Mouse (Mus musculus) midbrain, embryonic 12.5 days (tissue): ENCODE data around the gene Olfr98. TPM values are rescaled to one million over a fixed set of nuclear protein-coding genes. Genes with fewer than 3 reads are reported as not detected.
"Not testable (repeated sequence)": the region's sequence is repeated elsewhere in the genome, so short reads cannot be mapped to it uniquely, and the experiment has no call there.

Experiments used
- ATAC-seq: fragments of 200-750 bp; cut with Nextera tagmentation; 2 replicates; pipeline ENCODE4 v1.8.0; 2017; ENCODE audit warnings: low read depth, moderate TSS enrichment, moderate library complexity; ENCODE audit not compliant: low FRiP score
- H3K27ac ChIP-seq: fragments of 300-500 bp; sonication (generic); replicated peaks from 2 replicates; pipeline ENCODE4 v1.5.1; 2016; ENCODE audit warnings: mild to moderate bottlenecking
- H3K27me3 ChIP-seq: fragments of 300-500 bp; sonication (generic); 2 replicates; pipeline ENCODE4 v1.6.1; 2016; ENCODE audit warnings: mild to moderate bottlenecking
- H3K36me3 ChIP-seq: fragments of 300-500 bp; sonication (generic); 2 replicates; pipeline ENCODE4 v1.6.1; 2016
- H3K4me1 ChIP-seq: fragments of 300-500 bp; sonication (generic); 2 replicates; pipeline ENCODE4 v1.6.1; 2016
- H3K4me2 ChIP-seq: fragments of 300-500 bp; sonication (generic); replicated peaks from 2 replicates; pipeline ENCODE4 v1.6.1; 2016; ENCODE audit warnings: mild to moderate bottlenecking, moderate library complexity
- H3K4me3 ChIP-seq: fragments of 300-500 bp; sonication (generic); 2 replicates; pipeline ENCODE4 v1.5.1; 2016; ENCODE audit warnings: mild to moderate bottlenecking
- H3K9ac ChIP-seq: fragments of 300-500 bp; sonication (generic); replicated peaks from 2 replicates; pipeline ENCODE4 v1.6.1; 2016; ENCODE audit warnings: mild to moderate bottlenecking, moderate library complexity
- H3K9me3 ChIP-seq: fragments of 300-500 bp; sonication (generic); 2 replicates; pipeline ENCODE4 v1.6.1; 2016; ENCODE audit warnings: mild to moderate bottlenecking
- WGBS: fragments of 180-500 bp; shearing (Covaris S2); methylation state at CpG from one replicate; pipeline ENCODE4 v1.1.7; 2016; 5-methylcytosine and 5-hydroxymethylcytosine counted together
- polyA plus RNA-seq: library from polyadenylated mRNA; unstranded; fragments of >200 nt; fragmentation: Nextera tagmentation; extraction: Ambion mirVana; gene quantifications from 2 replicates; pipeline ENCODE4 v1.2.1, GENCODE M21; 2016

Gene Olfr98
- polyA plus RNA-seq, 1 experiment from 2014 or later: not detected

- H3K4me2 ChIP-seq: no peak overlapping the region
- no peaks in the 10 kb centered on the region for H3K27me3 ChIP-seq
- no peaks in the 10 kb centered on the region for H3K36me3 ChIP-seq
- no peak overlapping the region for H3K4me3 ChIP-seq
- no peak overlapping the region for H3K27ac ChIP-seq
- ATAC-seq: no peak
- no peak overlapping the region for H3K9ac ChIP-seq
- H3K4me1 ChIP-seq: no peaks in the 10 kb centered on the region
- H3K9me3 ChIP-seq: no peaks in the 10 kb centered on the region
- 37% methylated on average over 5 of the region's 5 CpGs for WGBS
Measured at GRCm38 (mm10) chr17:37246715-37247114, 16.8 kb downstream of the Olfr98 start.

GRCm38 (mm10) chr17:37242198-37242597 is 21.4 kb downstream of the Olfr98 start:
- no peak overlapping the region for H3K9ac ChIP-seq
- H3K9me3 ChIP-seq: no peaks in the 10 kb centered on the region
- no peaks in the 10 kb centered on the region for H3K36me3 ChIP-seq
- H3K4me3 ChIP-seq: no peak overlapping the region
- no peak for ATAC-seq
- H3K27ac ChIP-seq: no peak overlapping the region
- no peaks in the 10 kb centered on the region for H3K4me1 ChIP-seq
- no peaks in the 10 kb centered on the region for H3K27me3 ChIP-seq
- WGBS: 52% methylated on average over 3 of the region's 3 CpGs
- H3K4me2 ChIP-seq: no peak overlapping the region

GRCm38 (mm10) chr17:37237230-37237629 is 26.3 kb downstream of the Olfr98 start, which contains the start of gene Olfr97:
TSS of gene Olfr97 (minus strand) at chr17:37237330.
- not testable (repeated sequence) for H3K4me1 ChIP-seq, H3K4me3 ChIP-seq, H3K27ac ChIP-seq, H3K27me3 ChIP-seq, H3K4me2 ChIP-seq, H3K36me3 ChIP-seq, H3K9me3 ChIP-seq, ATAC-seq, H3K9ac ChIP-seq
- 94% methylated on average over 2 of the region's 2 CpGs for WGBS

GRCm38 (mm10) chr17:37221879-37222278 is 41.7 kb downstream of the Olfr98 start:
- H3K4me2 ChIP-seq: no peak overlapping the region
- no peak overlapping the region for H3K9ac ChIP-seq
- no peaks in the 10 kb centered on the region for H3K9me3 ChIP-seq
- no peak for ATAC-seq
- no peak overlapping the region for H3K27ac ChIP-seq
- H3K4me3 ChIP-seq: no peak overlapping the region
- 32% methylated on average over 1 of the region's 1 CpGs for WGBS
- no peaks in the 10 kb centered on the region for H3K27me3 ChIP-seq
- H3K4me1 ChIP-seq: no peaks in the 10 kb centered on the region
- no peaks in the 10 kb centered on the region for H3K36me3 ChIP-seq

- Histone ChIP-seq H3K4me1 (no peaks in the 10 kb centered on the region), H3K4me3 (no peak within 1 kb of the TSS), H3K9ac (no peak within 1 kb of the TSS), H3K27ac (no peak within 1 kb of the TSS), H3K4me2 (no peak within 1 kb of the TSS), H3K9me3 (no peaks in the 10 kb centered on the region), H3K36me3 (no peaks in the 10 kb centered on the region), H3K27me3 (no peaks in the 10 kb centered on the region)
- 63% methylated on average over 4 of the region's 4 CpGs for WGBS
- ATAC-seq: no peak
Measured at GRCm38 (mm10) chr17:37219846-37220245, 43.7 kb downstream of the Olfr98 start, which contains the start of gene Olfr96. TSS of gene Olfr96 (plus strand) at chr17:37220146.

- H3K4me3 ChIP-seq: no peak overlapping the region
- WGBS: 85% methylated on average over 3 of the region's 3 CpGs
- H3K27me3 ChIP-seq: no peaks in the 10 kb centered on the region
- no peak overlapping the region for H3K4me2 ChIP-seq
- H3K9me3 ChIP-seq: no peaks in the 10 kb centered on the region
- no peak overlapping the region for H3K9ac ChIP-seq
- no peaks in the 10 kb centered on the region for H3K36me3 ChIP-seq
- no peak overlapping the region for H3K27ac ChIP-seq
- no peaks in the 10 kb centered on the region for H3K4me1 ChIP-seq
- no peak for ATAC-seq
Measured at GRCm38 (mm10) chr17:37218486-37218885, 45.1 kb downstream of the Olfr98 start.

- WGBS: 77% methylated on average over 3 of the region's 3 CpGs
- H3K9ac ChIP-seq: no peak within 1 kb of the TSS
- no peaks in the 10 kb centered on the region for H3K9me3 ChIP-seq
Measured at GRCm38 (mm10) chr17:37213018-37213417, 50.5 kb downstream of the Olfr98 start, which contains the start of gene Olfr95. TSS of gene Olfr95 (minus strand) at chr17:37213118.

More at GRCm38 (mm10) chr17:37213018-37213417, 50.5 kb downstream of the Olfr98 start, which contains the start of gene Olfr95:
- Histone ChIP-seq H3K27me3 (peaks cover 17% of the 10 kb centered on the region), H3K4me2 (no peak within 1 kb of the TSS), H3K27ac (no peak within 1 kb of the TSS), H3K36me3 (no peaks in the 10 kb centered on the region), H3K4me3 (no peak within 1 kb of the TSS), H3K4me1 (peaks cover 7% of the 10 kb centered on the region; the same call in 1 of the 2 replicates)
- no peak for ATAC-seq

Other genes with a start within 250 kb of the Olfr98 start
- 0.68 and 0.96 TPM in 2 replicates for gene Mog, start 240.4 kb downstream of the Olfr98 start, polyA plus RNA-seq
- gene Gabbr1, start 217.8 kb downstream of the Olfr98 start, polyA plus RNA-seq: 33.4 and 35.9 TPM in 2 replicates
- gene Olfr90, start 175.2 kb downstream of the Olfr98 start, polyA plus RNA-seq: 0.14 TPM in 1 of 2 replicates, not detected in the other
- not detected in 2 replicates for gene Olfr91, start 165.5 kb downstream of the Olfr98 start, polyA plus RNA-seq
- not detected in 2 replicates for gene Olfr92, start 143.7 kb downstream of the Olfr98 start, polyA plus RNA-seq
- gene Olfr93, start 102.3 kb downstream of the Olfr98 start, polyA plus RNA-seq: not detected in 2 replicates
- gene Ubd, start 69.9 kb downstream of the Olfr98 start, polyA plus RNA-seq: not detected in 2 replicates
- not detected in 2 replicates for gene Olfr94, start 62.8 kb downstream of the Olfr98 start, polyA plus RNA-seq
- gene Olfr95, start 50.6 kb downstream of the Olfr98 start, polyA plus RNA-seq: not detected in 2 replicates
- gene Olfr96, start 43.6 kb downstream of the Olfr98 start, polyA plus RNA-seq: not detected in 2 replicates
- not detected in 2 replicates for gene Olfr97, start 26.4 kb downstream of the Olfr98 start, polyA plus RNA-seq
- 0.99 and 1.6 TPM in 2 replicates for gene H2-M3, start 6.5 kb upstream of the Olfr98 start, polyA plus RNA-seq
- not detected in 2 replicates for gene Olfr99, start 19.7 kb upstream of the Olfr98 start, polyA plus RNA-seq
- gene Olfr101, start 40.6 kb upstream of the Olfr98 start, polyA plus RNA-seq: not detected in 2 replicates
- gene Olfr102, start 53.3 kb upstream of the Olfr98 start, polyA plus RNA-seq: not detected in 2 replicates
- gene Olfr103, start 75.9 kb upstream of the Olfr98 start, polyA plus RNA-seq: not detected in 2 replicates
- not detected in 2 replicates for gene Olfr104-ps, start 95.8 kb upstream of the Olfr98 start, polyA plus RNA-seq
- not detected in 2 replicates for gene Olfr105-ps, start 115.3 kb upstream of the Olfr98 start, polyA plus RNA-seq
- not detected in 2 replicates for gene Olfr106-ps, start 126.6 kb upstream of the Olfr98 start, polyA plus RNA-seq
- not detected in 2 replicates for gene Olfr107, start 135.5 kb upstream of the Olfr98 start, polyA plus RNA-seq
- not detected in 2 replicates for gene Olfr108, start 181.7 kb upstream of the Olfr98 start, polyA plus RNA-seq
- not detected in 2 replicates for gene Olfr109, start 195.2 kb upstream of the Olfr98 start, polyA plus RNA-seq
- not detected in 2 replicates for gene H2-M2, start 219.8 kb upstream of the Olfr98 start, polyA plus RNA-seq
- gene Olfr110, start 228.7 kb upstream of the Olfr98 start, polyA plus RNA-seq: not detected in 2 replicates
- not detected in 2 replicates for gene Olfr111, start 244.3 kb upstream of the Olfr98 start, polyA plus RNA-seq